Mouse (Mus musculus) bone marrow macrophage, adult 2 months (primary cell): Measurements from ENCODE around the gene Parp1. TPM values are rescaled to one million over a fixed set of nuclear protein-coding genes. Genes with fewer than 3 reads are reported as not detected.

Experiments used
- H3K27ac ChIP-seq: 2 replicates; pipeline ENCODE4 v1.5.1; 2012; ENCODE audit warnings: low read depth, low read length; ENCODE audit not compliant: insufficient read depth
- H3K4me1 ChIP-seq: 2 replicates; pipeline ENCODE4 v1.6.1; 2012; ENCODE audit warnings: low read length; ENCODE audit not compliant: control insufficient read depth, insufficient read depth
- H3K4me3 ChIP-seq: 2 replicates; pipeline ENCODE4 v1.5.1; 2012; ENCODE audit warnings: mild to moderate bottlenecking, low read length, moderate library complexity; ENCODE audit not compliant: insufficient read depth
- CTCF ChIP-seq: IDR thresholded peaks from 2 replicates; pipeline ENCODE4 v1.5.1; 2012; ENCODE audit warnings: low read depth, mild to moderate bottlenecking, low read length, moderate library complexity
- POLR2A ChIP-seq: IDR thresholded peaks from 2 replicates; pipeline ENCODE4 v1.6.1; 2012; ENCODE audit warnings: mild to moderate bottlenecking, low read depth, low read length, borderline replicate concordance
- polyA plus RNA-seq: library from polyadenylated mRNA; stranded (reverse); fragments of >200 nt; gene quantifications from 2 replicates; pipeline ENCODE4 v1.2.4, GENCODE M21; 2012; ENCODE audit not compliant: missing spikeins, insufficient read depth, insufficient read length

The Parp1 gene
- 48.9 and 52.0 TPM in 2 replicates for polyA plus RNA-seq

GRCm38 (mm10) chr1:180568761-180569452, at the start of gene Parp1:
Parp1 (plus strand) TSS chr1:180568924.
- peak within 1 kb of the TSS; percentile 90 for H3K4me3 ChIP-seq
- TF ChIP-seq CTCF: no peak
- TF ChIP-seq POLR2A: 0 out of 2 replicates have a peak, but pooled peaks have one; percentile 6
- peak within 1 kb of the TSS; percentile 68 for H3K27ac ChIP-seq
- H3K4me1 ChIP-seq: peaks cover 19% of the 10 kb centered on the region

- Histone ChIP-seq H3K27ac (no peak overlapping the region), H3K4me3 (no peak overlapping the region), H3K4me1 (peaks cover 12% of the 10 kb centered on the region)
- TF ChIP-seq CTCF (no peak), POLR2A (no peak)
Measured at GRCm38 (mm10) chr1:180519520-180519919, 49.2 kb upstream of the Parp1 start.

GRCm38 (mm10) chr1:180520190-180520589, 48.5 kb upstream of the Parp1 start:
- H3K27ac ChIP-seq: no peak overlapping the region
- H3K4me3 ChIP-seq: no peak overlapping the region

GRCm38 (mm10) chr1:180523320-180523719, 45.4 kb upstream of the Parp1 start:
- H3K27ac ChIP-seq: no peak overlapping the region
- no peak for TF ChIP-seq POLR2A
- TF ChIP-seq CTCF: no peak
- H3K4me1 ChIP-seq: peaks cover 11% of the 10 kb centered on the region
- no peak overlapping the region for H3K4me3 ChIP-seq

More at GRCm38 (mm10) chr1:180520190-180520589, 48.5 kb upstream of the Parp1 start:
- H3K4me1 ChIP-seq: peaks cover 12% of the 10 kb centered on the region
- no peak for TF ChIP-seq CTCF
- no peak for TF ChIP-seq POLR2A

- H3K4me3 ChIP-seq: no peak overlapping the region
- peaks cover 6% of the 10 kb centered on the region; the same call in 1 of the 2 replicates for H3K4me1 ChIP-seq
- no peak for TF ChIP-seq CTCF
- TF ChIP-seq POLR2A: no peak
- no peak overlapping the region for H3K27ac ChIP-seq
Measured at GRCm38 (mm10) chr1:180525301-180525700, 43.4 kb upstream of the Parp1 start.

GRCm38 (mm10) chr1:180529847-180530246, 38.9 kb upstream of the Parp1 start:
- H3K4me1 ChIP-seq: peaks cover 6% of the 10 kb centered on the region; the same call in 1 of the 2 replicates
- H3K4me3 ChIP-seq: no peak overlapping the region
- no peak overlapping the region for H3K27ac ChIP-seq
- TF ChIP-seq POLR2A (no peak), CTCF (no peak)

- Histone ChIP-seq H3K4me1 (peaks cover 6% of the 10 kb centered on the region; the same call in 1 of the 2 replicates), H3K4me3 (no peak overlapping the region), H3K27ac (no peak overlapping the region)
- TF ChIP-seq CTCF (no peak), POLR2A (no peak)
Measured at GRCm38 (mm10) chr1:180530457-180531263, 38.1 kb upstream of the Parp1 start.

GRCm38 (mm10) chr1:180532671-180533070, 36.1 kb upstream of the Parp1 start:
- TF ChIP-seq CTCF (no peak), POLR2A (no peak)
- Histone ChIP-seq H3K4me3 (no peak overlapping the region), H3K4me1 (peaks cover 16% of the 10 kb centered on the region), H3K27ac (no peak overlapping the region)

- Histone ChIP-seq H3K27ac (no peak overlapping the region), H3K4me1 (peaks cover 16% of the 10 kb centered on the region), H3K4me3 (no peak overlapping the region)
- TF ChIP-seq CTCF: no peak
Measured at GRCm38 (mm10) chr1:180536719-180537118, 32.0 kb upstream of the Parp1 start.

GRCm38 (mm10) chr1:180541251-180541650, 27.5 kb upstream of the Parp1 start:
- TF ChIP-seq CTCF (no peak), POLR2A (no peak)
- no peak overlapping the region for H3K4me3 ChIP-seq
- no peak overlapping the region for H3K27ac ChIP-seq
- H3K4me1 ChIP-seq: peaks cover 26% of the 10 kb centered on the region
